In genomic region chr12:117702928-117703327, GRCm38 (mm10) we compare ENCODE assay signal across 18 mouse cellular contexts.
"Had no signal": no experiment of that assay in that cellular context is flagged by ENCODE, and none has a peak within 500 bp of the region (broad histone marks: within the 10 kb centered on the region; RNA-seq: fewer than 3 reads in every experiment).

No protein-coding gene starts in this region.

- H3K4me2 ChIP-seq: lung, embryonic 14.5 days; midbrain, embryonic 13.5 days; midbrain, embryonic 15.5 days; neural tube, embryonic 13.5 days; neural tube, embryonic 15.5 days had no signal

- H3K9ac ChIP-seq: lung, embryonic 14.5 days; midbrain, embryonic 13.5 days; midbrain, embryonic 15.5 days; neural tube, embryonic 13.5 days; neural tube, embryonic 15.5 days had no signal

- H3K4me3 ChIP-seq: midbrain, embryonic 10.5 days; midbrain, embryonic 13.5 days; midbrain, embryonic 15.5 days; myocyte; neural tube, embryonic 13.5 days; neural tube, embryonic 15.5 days had no signal

- H3K27me3 ChIP-seq: midbrain, embryonic 13.5 days; midbrain, embryonic 15.5 days; neural tube, embryonic 13.5 days; neural tube, embryonic 15.5 days had no signal

- H3K9me3 ChIP-seq: midbrain, embryonic 10.5 days; midbrain, embryonic 13.5 days; midbrain, embryonic 15.5 days; neural tube, embryonic 13.5 days; neural tube, embryonic 15.5 days had no signal

- H3K36me3 ChIP-seq: midbrain, embryonic 10.5 days; midbrain, embryonic 13.5 days; midbrain, embryonic 15.5 days; neural tube, embryonic 13.5 days; neural tube, embryonic 15.5 days had no signal

- DNase-seq: lung, adult 18-20 months; lung, embryonic 14.5 days; lung, postnatal 10 days; lung, postnatal 4 days; retina, postnatal 1 day; right cerebral cortex, adult 18-20 months; right cerebral cortex, postnatal 25 days; right cerebral cortex, postnatal 4 days; spleen, adult 18-20 months; thymus, adult 18-20 months; thymus, postnatal 14 days; thymus, postnatal 36 days had no signal

- ATAC-seq: midbrain, embryonic 13.5 days; midbrain, embryonic 15.5 days had no signal

- H3K27ac ChIP-seq: midbrain, embryonic 10.5 days; midbrain, embryonic 13.5 days; midbrain, embryonic 15.5 days; neural tube, embryonic 13.5 days; neural tube, embryonic 15.5 days had no signal
